Mouse (Mus musculus) midbrain, embryonic 15.5 days (tissue): ENCODE data around the gene Tlk2. TPM values are rescaled to one million over a fixed set of nuclear protein-coding genes. Genes with fewer than 3 reads are reported as not detected.

ENCODE experiments used
- ATAC-seq: fragments of 200-750 bp; cut with Nextera tagmentation; replicated peaks from 2 replicates; pipeline ENCODE4 v1.8.0; 2017; ENCODE audit warnings: moderate TSS enrichment
- H3K27ac ChIP-seq: fragments of 300-500 bp; sonication (generic); 2 replicates; pipeline ENCODE4 v1.5.1; 2015; ENCODE audit warnings: mild to moderate bottlenecking, inconsistent platforms
- H3K27me3 ChIP-seq: fragments of 300-500 bp; sonication (generic); replicated peaks from 2 replicates; pipeline ENCODE4 v1.6.1; 2015; ENCODE audit warnings: inconsistent platforms
- H3K36me3 ChIP-seq: fragments of 300-500 bp; sonication (generic); replicated peaks from 2 replicates; pipeline ENCODE4 v1.6.1; 2015; ENCODE audit warnings: inconsistent platforms
- H3K4me1 ChIP-seq: fragments of 300-500 bp; sonication (generic); 2 replicates; pipeline ENCODE4 v1.6.1; 2015; ENCODE audit warnings: inconsistent platforms
- H3K4me2 ChIP-seq: fragments of 300-500 bp; sonication (generic); 2 replicates; pipeline ENCODE4 v1.6.1; 2015; ENCODE audit warnings: inconsistent platforms, mild to moderate bottlenecking, moderate library complexity
- H3K4me3 ChIP-seq: fragments of 300-500 bp; sonication (generic); 2 replicates; pipeline ENCODE4 v1.5.1; 2015; ENCODE audit warnings: mild to moderate bottlenecking, inconsistent platforms
- H3K9ac ChIP-seq: fragments of 300-500 bp; sonication (generic); 2 replicates; pipeline ENCODE4 v1.6.1; 2015; ENCODE audit warnings: mild to moderate bottlenecking, inconsistent platforms
- H3K9me3 ChIP-seq: fragments of 300-500 bp; sonication (generic); 2 replicates; pipeline ENCODE4 v1.6.1; 2016; ENCODE audit warnings: inconsistent platforms
- WGBS: fragments of 180-500 bp; shearing (Covaris S2); methylation state at CpG from one replicate; pipeline ENCODE4 v1.1.7; 2015; ENCODE audit warnings: mixed read lengths; 5-methylcytosine and 5-hydroxymethylcytosine counted together
- polyA plus RNA-seq: library from polyadenylated mRNA; unstranded; fragments of >200 nt; fragmentation: Nextera tagmentation; extraction: Ambion mirVana; gene quantifications from 2 replicates; pipeline ENCODE4 v1.2.1, GENCODE M21; 2015

Tlk2 gene
- polyA plus RNA-seq, 1 experiment from 2014 or later, result 18.8 TPM

- H3K36me3 ChIP-seq, result no peaks in the 10 kb centered on the region
- no peak overlapping the region for H3K27ac ChIP-seq
- WGBS, result 79% methylated on average over 24 of the region's 24 CpGs
- H3K4me2 ChIP-seq, result no peak overlapping the region
- H3K4me3 ChIP-seq, result no peak overlapping the region
- H3K9ac ChIP-seq, result no peak overlapping the region
- no peaks in the 10 kb centered on the region for H3K9me3 ChIP-seq
- no peaks in the 10 kb centered on the region for H3K27me3 ChIP-seq
- ATAC-seq, result no peak
- H3K4me1 ChIP-seq, result peaks cover 24% of the 10 kb centered on the region
These were observed 132.8 kb downstream of the Tlk2 start for GRCm38 (mm10) chr11:105311291-105311975.

DNA sequence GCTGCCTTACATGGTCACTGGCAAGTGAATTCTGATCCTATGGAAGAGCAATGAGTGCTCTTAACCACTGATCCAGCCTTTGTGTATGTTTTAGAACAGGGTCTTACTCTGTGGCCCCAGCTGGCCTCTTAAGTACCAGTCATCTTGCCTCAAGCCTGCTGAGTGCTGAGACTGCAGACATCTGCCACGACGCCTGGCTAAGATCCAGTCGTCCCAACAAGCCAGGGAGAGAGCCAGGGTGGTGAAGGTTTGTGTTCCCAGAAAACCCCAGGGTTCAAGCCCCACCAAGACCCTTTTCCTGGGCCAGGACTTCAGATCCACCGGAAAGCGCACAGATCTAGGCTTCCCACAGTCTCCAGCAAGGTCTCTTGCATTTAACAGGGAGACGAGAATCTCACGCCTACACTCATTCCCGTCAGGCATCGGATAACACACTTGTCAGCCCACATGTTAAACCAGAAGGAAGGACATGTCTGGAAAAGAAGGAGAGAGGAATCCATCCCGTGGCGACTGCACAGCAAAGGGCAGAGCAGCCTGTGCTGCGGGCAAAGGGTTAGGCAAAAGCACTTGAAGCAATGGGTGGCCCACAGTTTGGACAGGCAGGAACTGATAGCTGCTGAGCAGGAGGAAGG, 133.8 kb downstream of the Tlk2 start:
- no peaks in the 10 kb centered on the region for H3K9me3 ChIP-seq
- ATAC-seq, result no peak
- WGBS, result 63% methylated on average over 12 of the region's 12 CpGs

DNA sequence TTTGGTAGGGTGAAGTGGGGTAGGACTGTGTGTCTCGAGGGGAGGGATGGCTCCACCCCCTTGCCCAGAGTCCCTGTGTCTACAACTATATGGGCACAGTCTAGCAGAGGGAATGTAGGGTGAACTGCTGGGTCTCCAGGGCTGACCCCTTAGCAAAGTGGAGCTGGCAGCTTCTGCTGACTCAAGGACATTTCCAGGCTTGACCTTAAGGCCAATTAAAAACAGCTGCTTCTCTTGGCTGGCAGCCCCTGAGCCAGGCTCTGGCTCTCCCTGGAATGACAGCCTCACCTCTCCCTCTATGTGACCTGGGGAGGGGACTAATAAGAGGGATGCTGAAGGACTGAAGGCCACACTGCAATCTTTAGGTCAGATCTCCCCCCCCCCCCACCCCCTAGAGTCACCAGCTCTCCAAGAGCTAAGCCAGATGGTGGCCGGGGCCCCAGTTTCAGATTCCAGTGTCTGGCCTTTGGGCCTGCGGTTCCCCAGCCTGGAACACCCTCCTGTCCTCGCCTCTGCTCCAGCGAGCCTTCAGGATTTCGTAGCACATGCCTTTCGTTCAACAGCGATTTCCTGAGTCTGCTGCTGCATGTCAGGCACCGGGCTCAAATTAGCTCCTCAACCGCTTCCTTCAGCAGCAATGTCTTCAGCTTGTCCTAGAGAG, 134.5 kb downstream of the Tlk2 start:
- Histone ChIP-seq H3K27me3 (no peaks in the 10 kb centered on the region), H3K36me3 (no peaks in the 10 kb centered on the region), H3K4me2 (no peak overlapping the region), H3K27ac (peak overlapping the region; percentile 31; the same call in 1 of the 2 replicates), H3K9me3 (no peaks in the 10 kb centered on the region), H3K4me3 (no peak overlapping the region), H3K4me1 (peaks cover 24% of the 10 kb centered on the region), H3K9ac (no peak overlapping the region)
- WGBS, result 33% methylated on average over 10 of the region's 10 CpGs
- peak; percentile 11; the same call in 1 of the 2 replicates for ATAC-seq

More for the DNA sequence above, 133.8 kb downstream of the Tlk2 start:
- no peak overlapping the region for H3K4me2 ChIP-seq
- H3K4me3 ChIP-seq, result no peak overlapping the region
- no peaks in the 10 kb centered on the region for H3K36me3 ChIP-seq
- no peak overlapping the region for H3K27ac ChIP-seq
- H3K9ac ChIP-seq, result no peak overlapping the region
- H3K4me1 ChIP-seq, result peaks cover 24% of the 10 kb centered on the region
- no peaks in the 10 kb centered on the region for H3K27me3 ChIP-seq

DNA sequence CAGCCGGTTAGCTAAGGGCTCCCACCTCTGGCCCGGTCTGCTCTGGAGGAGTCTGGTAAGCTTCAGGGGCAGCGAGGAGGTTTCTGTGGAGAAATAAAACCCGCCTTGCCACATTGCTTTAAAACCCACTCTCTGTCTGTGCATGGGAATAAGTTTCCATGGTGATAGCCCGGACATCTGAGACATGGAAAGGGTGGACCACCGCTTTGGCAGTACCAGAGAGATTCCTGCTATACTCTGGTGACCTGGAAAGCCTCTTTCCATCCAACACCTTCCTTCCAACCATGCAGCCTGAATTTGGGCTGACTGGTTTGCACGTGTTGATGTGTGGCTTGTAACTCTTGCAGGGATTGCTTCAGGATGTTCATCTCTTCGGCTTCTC, 135.0 kb downstream of the Tlk2 start:
- H3K9ac ChIP-seq, result no peak overlapping the region
- WGBS, result 16% methylated on average over 8 of the region's 8 CpGs

DNA sequence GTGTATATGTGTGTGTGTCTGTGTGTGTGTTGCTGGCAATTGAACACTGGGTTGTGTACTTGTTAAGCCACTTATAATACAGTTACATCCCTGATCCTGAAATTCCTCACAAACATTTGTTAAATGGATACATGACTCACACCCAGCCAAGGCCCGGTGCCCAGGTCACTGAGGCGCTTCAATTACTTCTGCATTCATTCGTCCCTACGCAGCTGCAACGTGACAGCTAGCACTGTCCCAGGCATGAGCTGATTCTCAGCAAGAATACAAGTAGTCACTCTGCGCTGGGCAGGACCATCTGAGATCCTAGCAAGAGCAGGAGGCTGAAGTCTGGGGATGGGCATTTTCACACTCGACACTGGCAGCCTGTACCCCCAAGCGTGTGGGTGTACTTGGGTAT, 136.7 kb downstream of the Tlk2 start:
- Histone ChIP-seq H3K27me3 (no peaks in the 10 kb centered on the region), H3K4me3 (no peak overlapping the region), H3K9ac (no peak overlapping the region), H3K9me3 (no peaks in the 10 kb centered on the region), H3K4me2 (no peak overlapping the region), H3K27ac (no peak overlapping the region), H3K4me1 (peaks cover 24% of the 10 kb centered on the region), H3K36me3 (no peaks in the 10 kb centered on the region)
- no peak for ATAC-seq
- 74% methylated on average over 8 of the region's 8 CpGs for WGBS

More for the DNA sequence above, 135.0 kb downstream of the Tlk2 start:
- no peak overlapping the region for H3K4me2 ChIP-seq
- peak overlapping the region; percentile 31; the same call in 1 of the 2 replicates for H3K27ac ChIP-seq
- no peak overlapping the region for H3K4me3 ChIP-seq
- H3K36me3 ChIP-seq, result no peaks in the 10 kb centered on the region
- peaks cover 24% of the 10 kb centered on the region for H3K4me1 ChIP-seq
- H3K27me3 ChIP-seq, result no peaks in the 10 kb centered on the region
- peak; percentile 52; the same call in 1 of the 2 replicates for ATAC-seq
- no peaks in the 10 kb centered on the region for H3K9me3 ChIP-seq

GRCm38 (mm10) chr11:105316121-105316520, 137.5 kb downstream of the Tlk2 start:
- Histone ChIP-seq H3K27me3 (no peaks in the 10 kb centered on the region), H3K9me3 (no peaks in the 10 kb centered on the region), H3K4me3 (no peak overlapping the region), H3K9ac (no peak overlapping the region), H3K27ac (no peak overlapping the region), H3K4me2 (no peak overlapping the region), H3K4me1 (peaks cover 24% of the 10 kb centered on the region), H3K36me3 (no peaks in the 10 kb centered on the region)
- WGBS, result 92% methylated on average over 4 of the region's 4 CpGs
- ATAC-seq, result no peak

DNA sequence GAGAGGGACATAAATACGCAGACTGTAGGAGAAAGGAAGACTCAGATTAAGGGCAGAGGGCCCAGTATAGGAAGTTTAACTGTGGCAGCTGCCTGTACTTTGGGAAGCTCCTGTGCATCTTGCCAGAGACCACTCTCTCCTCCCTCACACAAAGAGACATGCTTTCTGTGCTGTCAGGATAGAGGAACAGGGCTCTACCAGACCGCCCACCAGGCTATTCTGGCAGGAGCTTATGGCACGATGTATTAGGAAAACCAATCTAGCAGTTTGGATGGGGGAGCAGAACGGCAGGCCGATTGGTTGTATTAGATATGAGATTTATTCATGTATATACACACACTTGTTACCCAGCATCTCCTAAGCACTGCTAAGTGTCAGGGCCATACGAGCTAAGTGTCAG, 139.2 kb downstream of the Tlk2 start:
- no peak overlapping the region for H3K4me3 ChIP-seq
- H3K9ac ChIP-seq, result no peak overlapping the region
- H3K36me3 ChIP-seq, result no peaks in the 10 kb centered on the region
- H3K9me3 ChIP-seq, result no peaks in the 10 kb centered on the region
- peaks cover 22% of the 10 kb centered on the region for H3K4me1 ChIP-seq
- H3K27ac ChIP-seq, result no peak overlapping the region
- H3K4me2 ChIP-seq, result no peak overlapping the region
- no peak for ATAC-seq
- WGBS, result 96% methylated on average over 6 of the region's 6 CpGs
- no peaks in the 10 kb centered on the region for H3K27me3 ChIP-seq

DNA sequence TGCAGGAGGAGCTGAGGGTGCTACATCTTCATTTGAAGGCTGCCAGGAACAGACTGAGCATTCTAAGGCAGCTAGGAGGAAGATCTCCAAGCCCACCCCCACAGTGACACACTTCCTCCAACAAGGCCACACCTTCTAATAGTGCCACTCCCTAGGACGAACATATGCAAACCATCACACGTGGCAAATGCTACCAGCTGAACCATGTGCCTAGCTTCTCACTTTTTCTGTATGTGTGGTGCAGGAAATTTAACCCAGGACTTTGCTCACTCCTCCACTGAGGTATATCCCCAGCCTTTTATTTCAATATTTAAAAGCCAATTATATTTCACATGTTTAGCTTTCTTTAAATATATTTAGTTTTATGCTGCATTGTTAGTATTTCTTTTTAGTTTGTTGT, 142.5 kb downstream of the Tlk2 start:
- ATAC-seq, result no peak
- H3K4me1 ChIP-seq, result no peaks in the 10 kb centered on the region
- H3K9ac ChIP-seq, result no peak overlapping the region
- no peak overlapping the region for H3K27ac ChIP-seq
- H3K4me3 ChIP-seq, result no peak overlapping the region
- H3K4me2 ChIP-seq, result no peak overlapping the region
- no peaks in the 10 kb centered on the region for H3K27me3 ChIP-seq
- H3K36me3 ChIP-seq, result no peaks in the 10 kb centered on the region
- H3K9me3 ChIP-seq, result no peaks in the 10 kb centered on the region
- 90% methylated on average over 2 of the region's 2 CpGs for whole genome bisulfite sequencing

GRCm38 (mm10) chr11:105323530-105323929, 144.9 kb downstream of the Tlk2 start:
- no peaks in the 10 kb centered on the region for H3K4me1 ChIP-seq
- H3K9me3 ChIP-seq, result no peaks in the 10 kb centered on the region
- no peak for ATAC-seq
- no peak overlapping the region for H3K4me3 ChIP-seq
- no peaks in the 10 kb centered on the region for H3K36me3 ChIP-seq
- H3K27me3 ChIP-seq, result no peaks in the 10 kb centered on the region
- WGBS, result 89% methylated on average over 5 of the region's 5 CpGs
- no peak overlapping the region for H3K4me2 ChIP-seq
- H3K9ac ChIP-seq, result no peak overlapping the region
- no peak overlapping the region for H3K27ac ChIP-seq

DNA sequence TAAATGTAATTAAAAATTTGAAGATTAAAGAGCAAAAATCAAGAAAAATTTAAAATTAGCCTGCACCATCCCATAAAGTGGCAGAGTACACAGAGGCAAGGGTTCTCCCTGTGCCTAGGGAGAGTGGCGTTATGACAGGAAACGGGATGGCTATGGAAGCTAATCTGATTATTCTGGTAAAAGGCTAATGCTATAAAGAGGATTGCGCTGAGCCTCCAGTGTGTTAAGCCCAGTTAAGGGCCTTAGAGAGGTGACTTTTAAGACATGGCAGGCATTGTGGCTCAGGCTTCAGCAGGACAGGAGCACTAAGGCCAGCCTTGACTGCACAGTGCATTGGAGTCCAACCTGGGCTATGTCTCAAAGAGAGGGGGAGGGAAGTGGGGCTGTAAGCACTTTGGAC, 148.5 kb downstream of the Tlk2 start:
- Histone ChIP-seq H3K4me1 (peaks cover 5% of the 10 kb centered on the region; the same call in 1 of the 2 replicates), H3K27ac (no peak overlapping the region), H3K4me2 (no peak overlapping the region), H3K27me3 (no peaks in the 10 kb centered on the region), H3K9ac (no peak overlapping the region), H3K9me3 (no peaks in the 10 kb centered on the region), H3K4me3 (no peak overlapping the region), H3K36me3 (no peaks in the 10 kb centered on the region)
- no peak for ATAC-seq
- WGBS, result 30% methylated on average over 3 of the region's 3 CpGs

DNA sequence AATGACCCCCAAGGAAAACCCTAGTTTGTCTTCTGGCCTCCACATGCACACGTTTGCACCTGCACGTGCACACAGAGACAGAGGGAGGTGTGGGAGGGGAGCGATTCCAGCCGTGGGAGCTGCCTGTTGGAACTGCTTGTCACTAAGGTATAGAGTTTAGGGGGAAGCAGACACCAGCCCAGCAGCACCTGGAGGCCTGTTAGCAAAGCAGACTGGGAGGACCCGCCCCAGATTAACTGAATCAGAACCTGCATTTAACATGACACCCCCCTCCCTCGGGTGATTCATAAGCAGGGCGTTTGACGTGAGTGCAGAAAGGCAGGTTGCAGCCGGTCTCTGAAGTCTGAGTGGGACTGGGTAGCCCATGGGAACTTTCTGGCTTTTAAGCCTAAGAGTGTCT, 151.4 kb downstream of the Tlk2 start:
- Histone ChIP-seq H3K9me3 (no peaks in the 10 kb centered on the region), H3K4me1 (peaks cover 5% of the 10 kb centered on the region; the same call in 1 of the 2 replicates), H3K27ac (no peak overlapping the region), H3K27me3 (no peaks in the 10 kb centered on the region), H3K36me3 (no peaks in the 10 kb centered on the region), H3K4me2 (no peak overlapping the region), H3K4me3 (no peak overlapping the region), H3K9ac (no peak overlapping the region)
- 78% methylated on average over 9 of the region's 9 CpGs for WGBS
- ATAC-seq, result no peak

GRCm38 (mm10) chr11:105331129-105331528, 152.5 kb downstream of the Tlk2 start:
- H3K36me3 ChIP-seq, result no peaks in the 10 kb centered on the region
- H3K4me2 ChIP-seq, result no peak overlapping the region
- peaks cover 5% of the 10 kb centered on the region; the same call in 1 of the 2 replicates for H3K4me1 ChIP-seq
- H3K9me3 ChIP-seq, result no peaks in the 10 kb centered on the region
- 84% methylated on average over 3 of the region's 3 CpGs for WGBS
- H3K27ac ChIP-seq, result no peak overlapping the region
- H3K4me3 ChIP-seq, result no peak overlapping the region
- H3K27me3 ChIP-seq, result no peaks in the 10 kb centered on the region
- no peak for ATAC-seq
- H3K9ac ChIP-seq, result no peak overlapping the region
